Mouse (Mus musculus): Measurements from ENCODE around the gene Gm17359. TPM values are rescaled to one million over a fixed set of nuclear protein-coding genes. Genes with fewer than 3 reads are reported as not detected.

Gm17359 gene
- polyA plus RNA-seq, 1 experiment from 2014 or later: not detected

DNA sequence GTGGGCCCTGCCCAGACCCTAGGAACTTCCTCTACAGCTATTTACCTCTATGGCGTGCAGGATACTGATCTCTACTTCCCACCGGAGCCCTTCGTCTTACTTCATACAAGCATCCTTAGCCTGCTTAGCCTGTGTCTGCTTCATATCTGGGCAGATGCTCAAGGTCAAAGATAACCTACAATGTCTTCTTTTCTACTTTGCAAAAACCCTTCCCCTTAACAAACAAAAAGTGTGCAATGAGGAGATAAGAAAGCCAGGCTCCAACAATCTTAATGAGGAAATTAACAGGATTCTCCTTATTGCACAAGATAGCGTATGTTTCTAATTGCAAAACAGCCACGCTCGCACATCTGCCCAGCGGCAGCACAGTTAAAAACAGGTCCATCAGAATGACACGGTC lies 141.9 kb downstream of the Gm17359 start:
- Histone ChIP-seq H3K27me3 (ENCODE audit: control insufficient read depth, insufficient read depth, low read length) (no peaks in the 10 kb centered on the region), H3K9me3 (ENCODE audit: control insufficient read depth, low read length) (peaks cover 3% of the 10 kb centered on the region), H3K4me2 (ENCODE audit: low read length) (no peak overlapping the region), H3K27ac (replicated peaks in 1 of 2; ENCODE audit: control insufficient read depth in 1 of 2, insufficient read depth in 1 of 2, low read depth in 2 of 2, low read length in 2 of 2) (no peak overlapping the region), H3K9ac (ENCODE audit: low read length) (no peak overlapping the region), H3K4me3 (ENCODE audit: control insufficient read depth in 1 of 2, insufficient read depth in 1 of 2, low read depth in 1 of 2, low read length in 2 of 2) (no peak overlapping the region), H3K36me3 (ENCODE audit: control insufficient read depth, insufficient read depth, low read length) (peaks cover 43% of the 10 kb centered on the region), H3K4me1 (ENCODE audit: control insufficient read depth in 2 of 2, insufficient read depth in 2 of 2, low read length in 2 of 2) (peaks cover 3 to 14% of the 10 kb centered on the region in 2 experiments; a peak in 3 of 4 replicates)
- no peak for ATAC-seq (ENCODE audit: insufficient number of reproducible peaks, insufficient read depth, low FRiP score, low read depth)
- 78% methylated on average over 8 of the region's 8 CpGs for WGBS

DNA sequence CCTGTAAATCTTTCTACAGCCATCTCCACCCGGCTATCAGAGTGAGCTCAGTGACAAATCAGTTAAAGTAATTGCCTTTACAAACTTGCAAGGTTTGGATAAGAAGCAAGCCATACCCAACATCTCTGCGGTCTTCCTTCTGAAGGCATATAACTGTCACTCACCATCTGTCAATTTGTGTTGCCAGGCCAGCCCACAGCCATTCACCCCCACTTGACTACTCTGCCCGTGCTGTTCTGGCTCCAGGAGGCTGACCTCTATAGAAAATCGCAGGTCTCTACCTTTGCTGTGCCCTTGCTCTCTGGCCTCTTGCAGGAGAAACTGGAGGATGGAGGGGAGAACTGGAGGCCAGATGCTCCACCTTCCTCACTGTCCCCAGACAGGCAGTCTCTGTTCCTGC lies 142.4 kb downstream of the Gm17359 start:
- Histone ChIP-seq H3K36me3 (ENCODE audit: control insufficient read depth, insufficient read depth, low read length) (peaks cover 43% of the 10 kb centered on the region), H3K4me3 (ENCODE audit: control insufficient read depth in 1 of 2, insufficient read depth in 1 of 2, low read depth in 1 of 2, low read length in 2 of 2) (no peak overlapping the region), H3K4me2 (ENCODE audit: low read length) (no peak overlapping the region), H3K9me3 (ENCODE audit: control insufficient read depth, low read length) (peaks cover 7% of the 10 kb centered on the region), H3K27ac (replicated peaks in 1 of 2; ENCODE audit: control insufficient read depth in 1 of 2, insufficient read depth in 1 of 2, low read depth in 2 of 2, low read length in 2 of 2) (no peak overlapping the region), H3K9ac (ENCODE audit: low read length) (no peak overlapping the region), H3K27me3 (ENCODE audit: control insufficient read depth, insufficient read depth, low read length) (no peaks in the 10 kb centered on the region), H3K4me1 (ENCODE audit: control insufficient read depth in 2 of 2, insufficient read depth in 2 of 2, low read length in 2 of 2) (peaks cover 3 to 10% of the 10 kb centered on the region in 2 experiments; a peak in 3 of 4 replicates)
- no peak for ATAC-seq (ENCODE audit: insufficient number of reproducible peaks, insufficient read depth, low FRiP score, low read depth)
- 77% methylated on average over 4 of the region's 4 CpGs for WGBS

DNA sequence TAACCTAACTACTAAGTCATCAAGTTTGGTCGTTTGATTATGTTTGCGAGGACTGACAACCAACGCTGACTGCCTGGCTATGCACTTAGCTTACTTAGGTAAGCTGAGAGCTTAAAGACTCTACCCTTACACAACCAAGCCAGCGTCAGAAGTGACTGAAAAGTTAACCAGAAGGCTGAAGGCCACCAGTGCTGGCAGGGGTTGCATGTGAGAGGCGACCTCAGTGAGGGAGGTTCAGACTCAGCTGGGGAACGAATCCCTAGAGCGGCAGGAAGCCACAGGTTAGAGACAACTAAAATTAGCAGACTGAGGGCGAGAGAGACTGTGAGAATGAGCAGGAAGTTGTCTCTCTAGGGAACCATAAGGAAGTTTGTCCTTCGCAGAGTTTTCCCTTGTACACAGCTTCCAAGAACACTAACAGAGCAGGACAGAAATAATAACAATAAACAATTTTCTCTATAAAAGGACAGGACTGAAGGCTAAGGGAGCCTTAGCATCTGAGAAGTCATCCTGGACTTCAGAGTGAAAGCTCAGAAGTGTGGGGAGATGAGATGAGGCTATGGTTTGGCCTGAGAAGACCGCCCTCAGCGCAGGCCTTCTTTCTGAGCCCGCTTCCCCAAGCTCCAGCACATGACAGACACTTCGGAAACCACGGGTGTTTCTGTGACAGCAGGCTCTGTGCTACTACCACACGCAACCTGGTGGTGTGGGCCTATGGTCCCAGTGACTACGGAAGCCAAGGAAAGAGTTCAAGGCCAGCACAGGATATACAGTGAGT lies 148.0 kb downstream of the Gm17359 start:
- 80% methylated on average over 16 of the region's 16 CpGs for WGBS
- no peak overlapping the region for H3K9ac ChIP-seq (ENCODE audit: low read length)
- peaks cover 58% of the 10 kb centered on the region for H3K36me3 ChIP-seq (ENCODE audit: control insufficient read depth, insufficient read depth, low read length)
- no peak for ATAC-seq (ENCODE audit: insufficient number of reproducible peaks, insufficient read depth, low FRiP score, low read depth)
- peaks cover 7% of the 10 kb centered on the region for H3K9me3 ChIP-seq (ENCODE audit: control insufficient read depth, low read length)
- no peak overlapping the region for H3K4me2 ChIP-seq (ENCODE audit: low read length)
- no peak overlapping the region for H3K4me3 ChIP-seq (ENCODE audit: control insufficient read depth in 1 of 2, insufficient read depth in 1 of 2, low read depth in 1 of 2, low read length in 2 of 2)
- no peaks in the 10 kb centered on the region for H3K27me3 ChIP-seq (ENCODE audit: control insufficient read depth, insufficient read depth, low read length)
- H3K4me1 ChIP-seq (ENCODE audit: control insufficient read depth in 2 of 2, insufficient read depth in 2 of 2, low read length in 2 of 2): no peaks in the 10 kb centered on the region
- no peak overlapping the region for H3K27ac ChIP-seq (replicated peaks in 1 of 2; ENCODE audit: control insufficient read depth in 1 of 2, insufficient read depth in 1 of 2, low read depth in 2 of 2, low read length in 2 of 2)

DNA sequence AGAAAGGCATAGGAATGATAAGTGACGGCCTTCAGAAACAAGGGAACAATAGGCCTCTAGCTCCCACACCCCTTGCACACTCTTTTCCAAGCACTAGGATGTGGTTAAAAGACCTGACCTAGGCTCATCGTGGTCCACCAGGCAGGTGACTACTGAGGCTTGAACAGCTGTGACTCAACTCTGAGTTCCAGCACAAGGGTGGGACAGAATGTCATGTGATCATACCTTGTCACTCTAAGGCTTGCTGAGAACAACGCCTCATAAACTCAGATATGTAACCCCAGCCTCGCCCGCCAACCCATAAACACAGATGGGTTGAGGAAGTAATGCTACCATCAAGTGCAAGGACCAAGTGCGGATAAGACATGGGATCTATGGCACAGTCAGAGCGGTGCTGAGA lies 151.6 kb downstream of the Gm17359 start:
- no peak overlapping the region for H3K9ac ChIP-seq (ENCODE audit: low read length)
- H3K4me2 ChIP-seq (ENCODE audit: low read length): no peak overlapping the region
- ATAC-seq (ENCODE audit: insufficient number of reproducible peaks, insufficient read depth, low FRiP score, low read depth): no peak
- WGBS: 93% methylated on average over 7 of the region's 7 CpGs
- H3K36me3 ChIP-seq (ENCODE audit: control insufficient read depth, insufficient read depth, low read length): peaks cover 50% of the 10 kb centered on the region
- no peak overlapping the region for H3K27ac ChIP-seq (replicated peaks in 1 of 2; ENCODE audit: control insufficient read depth in 1 of 2, insufficient read depth in 1 of 2, low read depth in 2 of 2, low read length in 2 of 2)
- no peaks in the 10 kb centered on the region for H3K4me1 ChIP-seq (ENCODE audit: control insufficient read depth in 2 of 2, insufficient read depth in 2 of 2, low read length in 2 of 2)
- no peaks in the 10 kb centered on the region for H3K27me3 ChIP-seq (ENCODE audit: control insufficient read depth, insufficient read depth, low read length)
- no peak overlapping the region for H3K4me3 ChIP-seq (ENCODE audit: control insufficient read depth in 1 of 2, insufficient read depth in 1 of 2, low read depth in 1 of 2, low read length in 2 of 2)
- H3K9me3 ChIP-seq (ENCODE audit: control insufficient read depth, low read length): peaks cover 7% of the 10 kb centered on the region

DNA sequence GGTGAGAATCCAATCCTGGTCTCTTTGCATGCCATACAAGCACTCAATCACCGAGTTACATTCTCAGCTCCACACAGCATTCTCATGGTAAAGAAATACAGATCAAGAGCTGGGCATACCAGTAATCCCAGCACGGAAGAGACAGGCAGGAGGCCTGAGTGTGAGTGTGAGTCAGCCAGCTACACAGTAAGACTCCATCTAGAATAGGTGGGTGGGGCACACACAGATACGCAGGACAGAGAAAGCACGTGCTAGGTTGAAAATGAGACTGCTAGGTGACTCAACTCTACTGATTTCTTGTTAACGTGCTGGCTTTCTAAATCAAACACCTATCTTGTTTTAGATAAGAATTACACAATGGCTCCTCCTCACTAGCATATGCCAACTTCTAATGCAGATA lies 153.6 kb downstream of the Gm17359 start:
- Histone ChIP-seq H3K27ac (replicated peaks in 1 of 2; ENCODE audit: control insufficient read depth in 1 of 2, insufficient read depth in 1 of 2, low read depth in 2 of 2, low read length in 2 of 2) (no peak overlapping the region), H3K4me3 (ENCODE audit: control insufficient read depth in 1 of 2, insufficient read depth in 1 of 2, low read depth in 1 of 2, low read length in 2 of 2) (no peak overlapping the region), H3K36me3 (ENCODE audit: control insufficient read depth, insufficient read depth, low read length) (peaks cover 55% of the 10 kb centered on the region), H3K4me2 (ENCODE audit: low read length) (no peak overlapping the region), H3K9ac (ENCODE audit: low read length) (no peak overlapping the region), H3K4me1 (ENCODE audit: control insufficient read depth in 2 of 2, insufficient read depth in 2 of 2, low read length in 2 of 2) (no peaks in the 10 kb centered on the region), H3K9me3 (ENCODE audit: control insufficient read depth, low read length) (no peaks in the 10 kb centered on the region), H3K27me3 (ENCODE audit: control insufficient read depth, insufficient read depth, low read length) (no peaks in the 10 kb centered on the region)
- WGBS: 81% methylated on average over 5 of the region's 5 CpGs
- ATAC-seq (ENCODE audit: insufficient number of reproducible peaks, insufficient read depth, low FRiP score, low read depth): no peak

DNA sequence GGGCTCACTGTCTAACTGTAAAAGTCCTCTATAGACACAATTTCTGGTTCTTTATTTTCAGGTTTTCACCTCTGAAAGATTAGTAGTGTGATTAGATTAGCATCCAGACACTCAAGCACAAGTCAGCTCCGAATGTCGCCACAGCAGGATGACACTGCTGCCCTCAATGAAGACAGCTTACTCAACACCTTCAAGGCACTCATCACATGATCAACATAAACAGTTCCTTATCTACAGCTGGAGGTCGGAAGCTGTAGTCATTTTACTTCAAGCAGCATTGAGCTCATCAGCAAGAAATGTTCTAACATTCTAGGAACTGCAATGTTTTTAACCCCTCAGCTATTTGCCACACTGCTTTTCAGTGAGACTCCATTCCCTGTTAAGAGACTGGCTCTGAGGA lies 155.2 kb downstream of the Gm17359 start:
- H3K9me3 ChIP-seq (ENCODE audit: control insufficient read depth, low read length): no peaks in the 10 kb centered on the region
- no peak overlapping the region for H3K27ac ChIP-seq (replicated peaks in 1 of 2; ENCODE audit: control insufficient read depth in 1 of 2, insufficient read depth in 1 of 2, low read depth in 2 of 2, low read length in 2 of 2)
- ATAC-seq (ENCODE audit: insufficient number of reproducible peaks, insufficient read depth, low FRiP score, low read depth): no peak
- no peaks in the 10 kb centered on the region for H3K27me3 ChIP-seq (ENCODE audit: control insufficient read depth, insufficient read depth, low read length)
- H3K9ac ChIP-seq (ENCODE audit: low read length): no peak overlapping the region
- H3K36me3 ChIP-seq (ENCODE audit: control insufficient read depth, insufficient read depth, low read length): peaks cover 50% of the 10 kb centered on the region
- H3K4me1 ChIP-seq (ENCODE audit: control insufficient read depth in 2 of 2, insufficient read depth in 2 of 2, low read length in 2 of 2): no peaks in the 10 kb centered on the region
- 27% methylated on average over 3 of the region's 3 CpGs for WGBS
- no peak overlapping the region for H3K4me3 ChIP-seq (ENCODE audit: control insufficient read depth in 1 of 2, insufficient read depth in 1 of 2, low read depth in 1 of 2, low read length in 2 of 2)
- no peak overlapping the region for H3K4me2 ChIP-seq (ENCODE audit: low read length)

DNA sequence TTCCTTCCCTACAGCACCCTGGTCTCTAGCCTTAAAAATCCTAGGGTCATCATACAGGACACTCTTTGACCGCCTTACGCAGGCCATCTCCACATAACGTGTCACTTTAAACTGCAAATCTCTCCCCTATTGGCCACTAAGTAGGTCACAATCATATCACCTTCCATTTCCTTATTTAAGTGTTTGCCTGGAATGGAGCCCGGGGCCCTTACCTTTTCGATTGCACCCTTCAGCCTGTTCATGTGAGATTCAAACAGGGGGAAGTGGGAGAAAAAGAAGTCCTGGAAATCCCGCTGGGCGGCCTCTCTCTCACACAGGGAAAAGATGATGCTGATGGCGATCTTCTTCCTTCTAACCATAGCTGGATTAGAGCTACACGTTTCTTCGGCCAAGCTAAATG lies 156.6 kb downstream of the Gm17359 start:
- no peak overlapping the region for H3K4me2 ChIP-seq (ENCODE audit: low read length)
- 90% methylated on average over 10 of the region's 10 CpGs for WGBS
- no peaks in the 10 kb centered on the region for H3K27me3 ChIP-seq (ENCODE audit: control insufficient read depth, insufficient read depth, low read length)
- H3K4me3 ChIP-seq (ENCODE audit: control insufficient read depth in 1 of 2, insufficient read depth in 1 of 2, low read depth in 1 of 2, low read length in 2 of 2): no peak overlapping the region
- no peak overlapping the region for H3K27ac ChIP-seq (replicated peaks in 1 of 2; ENCODE audit: control insufficient read depth in 1 of 2, insufficient read depth in 1 of 2, low read depth in 2 of 2, low read length in 2 of 2)
- peaks cover 45% of the 10 kb centered on the region for H3K36me3 ChIP-seq (ENCODE audit: control insufficient read depth, insufficient read depth, low read length)
- no peak overlapping the region for H3K9ac ChIP-seq (ENCODE audit: low read length)
- H3K9me3 ChIP-seq (ENCODE audit: control insufficient read depth, low read length): no peaks in the 10 kb centered on the region
- H3K4me1 ChIP-seq (ENCODE audit: control insufficient read depth in 2 of 2, insufficient read depth in 2 of 2, low read length in 2 of 2): no peaks in the 10 kb centered on the region
- ATAC-seq (ENCODE audit: insufficient number of reproducible peaks, insufficient read depth, low FRiP score, low read depth): no peak

DNA sequence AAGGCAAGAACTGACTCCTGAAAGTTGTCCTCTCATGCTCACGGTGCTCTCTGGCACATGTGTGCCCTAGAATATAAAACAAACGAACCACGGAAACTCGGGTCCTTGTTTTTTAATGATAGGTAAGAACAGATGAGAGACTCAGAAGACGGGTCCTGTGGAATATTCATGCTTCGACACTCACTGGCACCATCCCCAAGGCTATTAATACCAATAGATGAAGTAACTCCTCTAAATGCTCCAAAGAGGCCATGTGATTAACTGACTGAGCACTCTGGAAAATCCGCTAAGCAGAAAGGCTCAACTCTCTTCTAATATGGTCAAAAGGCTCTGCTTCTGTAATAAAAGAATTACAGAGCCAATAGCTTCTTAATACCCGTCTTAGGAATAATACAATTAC lies 157.6 kb downstream of the Gm17359 start:
- ATAC-seq (ENCODE audit: insufficient number of reproducible peaks, insufficient read depth, low FRiP score, low read depth): no peak
- Histone ChIP-seq H3K9me3 (ENCODE audit: control insufficient read depth, low read length) (no peaks in the 10 kb centered on the region), H3K4me1 (ENCODE audit: control insufficient read depth in 2 of 2, insufficient read depth in 2 of 2, low read length in 2 of 2) (no peaks in the 10 kb centered on the region), H3K27me3 (ENCODE audit: control insufficient read depth, insufficient read depth, low read length) (no peaks in the 10 kb centered on the region), H3K4me3 (ENCODE audit: control insufficient read depth in 1 of 2, insufficient read depth in 1 of 2, low read depth in 1 of 2, low read length in 2 of 2) (no peak overlapping the region), H3K9ac (ENCODE audit: low read length) (no peak overlapping the region), H3K27ac (replicated peaks in 1 of 2; ENCODE audit: control insufficient read depth in 1 of 2, insufficient read depth in 1 of 2, low read depth in 2 of 2, low read length in 2 of 2) (no peak overlapping the region), H3K36me3 (ENCODE audit: control insufficient read depth, insufficient read depth, low read length) (peaks cover 42% of the 10 kb centered on the region), H3K4me2 (ENCODE audit: low read length) (no peak overlapping the region)
- WGBS: 66% methylated on average over 8 of the region's 8 CpGs

All from heart, embryonic 14.5 days (tissue).